Mouse (Mus musculus) yolk sac, embryonic 10.5 days (tissue): ENCODE measurements at regions not wholly inside any gene's neighbourhood (a gene's known extent, or its start where the extent isn't known, plus 50 kb on each side); places are given as distances from the start of the nearest gene placed in this dataset.
A peak's percentile ranks its signal among the peaks of the same experiment; 100 is the strongest.

Experiments
- DNase-seq: peaks from one replicate; pipeline ENCODE4 v3.0.0-alpha.2; 2017; ENCODE audit warnings: low spot score

GRCm38 (mm10) chr14:46223008-46223407 lies 156.2 kb upstream of the Gm15217 start:
- DNase-seq: no peak

GRCm38 (mm10) chr14:46224421-46224950 lies 154.7 kb upstream of the Gm15217 start:
- DNase-seq: no peak

- DNase-seq: peak; percentile 4
These were observed 153.2 kb upstream of the Gm15217 start for GRCm38 (mm10) chr14:46225851-46226608.

- DNase-seq: no peak
These were observed 145.2 kb upstream of the Gm15217 start for GRCm38 (mm10) chr14:46234040-46234439.

GRCm38 (mm10) chr14:46234835-46235234 lies 144.4 kb upstream of the Gm15217 start:
- no peak for DNase-seq

GRCm38 (mm10) chr14:46240046-46240800 lies 139.0 kb upstream of the Gm15217 start:
- DNase-seq: no peak

- DNase-seq: no peak
These were observed 138.3 kb upstream of the Gm15217 start for GRCm38 (mm10) chr14:46240896-46241295.

GRCm38 (mm10) chr14:46247491-46248484 lies 131.4 kb upstream of the Gm15217 start:
- no peak for DNase-seq

- DNase-seq: peak; percentile 23
These were observed 130.1 kb upstream of the Gm15217 start for GRCm38 (mm10) chr14:46249141-46249540.

- DNase-seq: no peak
These were observed 124.0 kb upstream of the Gm15217 start for GRCm38 (mm10) chr14:46255261-46255660.

GRCm38 (mm10) chr14:46256336-46256735 lies 122.9 kb upstream of the Gm15217 start:
- no peak for DNase-seq

- no peak for DNase-seq
These were observed 121.9 kb upstream of the Gm15217 start for GRCm38 (mm10) chr14:46257311-46257710.

- peak; percentile 31 for DNase-seq
These were observed 120.7 kb upstream of the Gm15217 start for GRCm38 (mm10) chr14:46258551-46258950.

- peak; percentile 26 for DNase-seq
These were observed 118.8 kb upstream of the Gm15217 start for GRCm38 (mm10) chr14:46260291-46260980.

GRCm38 (mm10) chr14:46275455-46275854 lies 103.8 kb upstream of the Gm15217 start:
- DNase-seq: no peak

GRCm38 (mm10) chr14:46276926-46277831 lies 102.0 kb upstream of the Gm15217 start:
- peak; percentile 39 for DNase-seq

GRCm38 (mm10) chr14:46277832-46278611 lies 101.2 kb upstream of the Gm15217 start:
- DNase-seq: peak; percentile 81

- no peak for DNase-seq
These were observed 86.8 kb upstream of the Gm15217 start for GRCm38 (mm10) chr14:46292398-46292797.

GRCm38 (mm10) chr14:46296275-46296674 lies 82.9 kb upstream of the Gm15217 start:
- no peak for DNase-seq
